Mouse (Mus musculus): ENCODE data around the gene 1700029I15Rik. TPM values are rescaled to one million over a fixed set of nuclear protein-coding genes. Genes with fewer than 3 reads are reported as not detected.

1700029I15Rik gene
- polyA plus RNA-seq (2015; fragmentation: Nextera tagmentation; extraction: Ambion mirVana) = 1.1 and 1.2 TPM in 2 replicates

DNA sequence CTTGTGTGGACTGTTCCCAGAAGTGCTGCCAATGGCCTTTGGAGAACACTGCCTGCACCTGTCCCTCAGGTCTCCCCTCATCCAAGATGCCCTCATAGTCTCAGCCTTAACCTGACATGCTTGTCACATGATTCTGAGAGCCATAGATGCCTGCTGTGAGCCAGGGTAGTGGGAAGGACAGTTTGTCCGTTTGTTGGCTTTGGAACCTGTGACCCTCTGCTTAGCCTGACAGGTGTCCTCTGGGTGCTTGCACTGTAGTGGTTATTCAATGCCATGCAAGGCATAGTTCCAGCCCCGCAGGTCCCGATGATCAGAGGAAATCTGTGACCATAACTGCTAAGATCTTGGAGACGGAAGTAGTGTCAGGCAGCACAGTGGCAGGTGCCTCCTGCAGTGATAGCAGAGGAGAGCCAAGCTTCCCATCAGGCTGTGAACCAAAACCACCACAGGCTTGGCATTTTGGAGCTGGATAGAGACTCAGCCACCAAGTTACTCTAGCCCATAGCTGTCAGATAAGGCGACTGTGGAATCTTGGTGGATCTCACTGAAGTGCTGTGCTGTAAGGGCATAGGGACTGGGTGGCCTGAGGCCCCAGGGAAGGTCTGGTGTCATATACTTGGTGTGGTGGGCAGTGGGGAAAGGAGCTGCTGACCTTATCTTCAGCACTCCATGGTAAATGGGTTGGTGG, at the start of gene 1700029I15Rik:
TSS of gene 1700029I15Rik (plus strand) at position 638 of the 688 bp plus-strand sequence.
- 75% methylated on average over 5 of the region's 5 CpGs for WGBS (ENCODE audit: insufficient replicate concordance)
- no peak within 1 kb of the TSS for H3K9ac ChIP-seq
- peaks cover 2% of the 10 kb centered on the region for H3K4me1 ChIP-seq (replicated peaks)
- H3K27ac ChIP-seq = no peak within 1 kb of the TSS
- no peak for DNase-seq
- H3K9me3 ChIP-seq (replicated peaks) = no peaks in the 10 kb centered on the region
- no peak for ATAC-seq (ENCODE audit: low read depth)
- no peak within 1 kb of the TSS for H3K4me2 ChIP-seq
- H3K27me3 ChIP-seq = peaks cover 8% of the 10 kb centered on the region
- H3K36me3 ChIP-seq = peaks cover 55% of the 10 kb centered on the region
- H3K4me3 ChIP-seq (replicated peaks) = no peak within 1 kb of the TSS

DNA sequence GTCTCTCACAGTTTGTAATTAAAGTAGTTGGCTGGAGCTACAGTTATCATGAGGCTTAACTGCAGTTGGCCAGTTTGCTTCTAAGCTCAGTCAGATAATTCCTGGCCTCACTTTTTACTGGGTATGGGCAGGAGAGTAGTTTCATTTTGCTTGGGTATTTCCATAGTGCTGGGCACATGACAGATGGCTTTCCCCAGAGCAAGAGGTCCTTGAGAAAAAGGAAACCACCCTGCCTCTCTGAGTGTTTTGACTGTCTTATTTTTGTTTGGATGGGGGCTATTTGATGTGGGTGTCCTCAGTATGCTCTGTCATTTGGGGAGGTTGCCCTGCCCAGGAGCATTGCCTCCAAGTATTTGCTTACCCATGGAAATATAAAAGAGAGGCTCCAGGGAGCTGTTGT, 39.9 kb upstream of the 1700029I15Rik start:
- H3K36me3 ChIP-seq = peaks cover 7% of the 10 kb centered on the region; the same call in 1 of the 2 replicates
- no peak overlapping the region for H3K27ac ChIP-seq
- no peak for ATAC-seq (ENCODE audit: low read depth)
- no peak overlapping the region for H3K9ac ChIP-seq
- H3K4me1 ChIP-seq (replicated peaks) = no peaks in the 10 kb centered on the region
- H3K9me3 ChIP-seq (replicated peaks) = no peaks in the 10 kb centered on the region
- H3K4me2 ChIP-seq = no peak overlapping the region
- no peak for DNase-seq
- no peaks in the 10 kb centered on the region for H3K27me3 ChIP-seq
- H3K4me3 ChIP-seq (replicated peaks) = no peak overlapping the region

DNA sequence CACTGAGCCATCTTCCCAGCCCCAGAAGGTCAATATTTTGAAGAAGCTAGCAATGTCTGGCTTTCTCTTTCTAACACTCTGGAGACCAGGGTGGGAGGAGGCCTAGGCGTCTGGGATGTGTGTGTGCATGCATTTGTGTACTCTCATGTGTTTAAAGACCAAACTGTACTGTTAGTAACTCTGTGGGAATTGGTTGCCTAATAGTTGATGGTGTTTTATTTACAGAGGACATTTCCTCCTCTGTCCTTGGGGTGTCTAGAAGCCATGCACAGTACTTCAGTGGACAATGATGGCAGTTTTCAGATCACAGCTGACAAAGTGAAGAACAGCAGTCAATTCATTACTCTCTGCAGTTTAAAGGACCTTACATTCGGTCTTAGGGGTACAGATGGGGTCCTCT, 35.1 kb upstream of the 1700029I15Rik start:
- 63% methylated on average over 2 of the region's 2 CpGs for WGBS (ENCODE audit: insufficient replicate concordance)
- H3K4me1 ChIP-seq (replicated peaks) = peaks cover 5% of the 10 kb centered on the region
- no peak overlapping the region for H3K27ac ChIP-seq
- no peaks in the 10 kb centered on the region for H3K27me3 ChIP-seq
- peaks cover 7% of the 10 kb centered on the region; the same call in 1 of the 2 replicates for H3K36me3 ChIP-seq
- no peak for DNase-seq
- no peak for ATAC-seq (ENCODE audit: low read depth)
- H3K4me2 ChIP-seq = no peak overlapping the region
- H3K9ac ChIP-seq = no peak overlapping the region
- H3K9me3 ChIP-seq (replicated peaks) = no peaks in the 10 kb centered on the region
- no peak overlapping the region for H3K4me3 ChIP-seq (replicated peaks)

DNA sequence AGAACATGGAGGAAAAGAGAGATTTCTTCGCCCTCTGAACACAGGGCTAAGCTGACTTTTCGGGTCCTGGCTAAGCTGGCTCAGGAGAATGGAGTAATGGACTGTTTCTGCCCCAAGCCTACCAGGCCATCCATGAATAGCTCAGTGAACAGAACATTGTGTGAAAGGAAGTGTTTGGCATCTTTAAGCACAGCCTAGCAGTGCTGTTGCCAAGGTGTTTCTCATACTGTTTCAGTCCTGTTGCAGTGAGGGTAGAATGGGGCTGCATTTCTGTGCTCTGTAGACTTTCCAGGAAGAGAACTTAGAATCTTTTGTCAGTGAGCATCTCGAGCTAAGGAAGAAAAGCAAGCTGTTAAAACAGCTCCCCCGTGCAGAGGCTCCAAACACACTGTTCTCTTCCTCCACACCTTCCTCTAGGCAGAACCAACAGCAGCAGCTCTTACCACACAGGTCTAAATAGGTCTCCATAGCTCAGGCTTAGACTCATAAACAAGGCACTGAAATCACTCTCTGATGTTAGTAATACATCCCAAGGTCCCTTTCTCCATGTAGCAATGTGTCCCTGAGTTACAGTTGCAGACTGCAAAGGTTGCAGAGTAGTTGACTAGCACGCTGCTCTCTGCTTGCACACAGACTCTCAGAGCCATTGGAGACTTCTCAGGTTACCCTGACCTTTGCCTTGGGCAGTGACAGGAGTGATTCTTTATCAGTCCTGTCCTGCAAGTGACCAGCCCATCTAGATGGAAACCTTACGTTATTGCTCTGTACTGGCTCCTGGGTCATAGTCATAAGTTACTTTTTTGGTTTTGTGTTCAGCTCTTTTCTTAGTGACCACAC, 32.5 kb upstream of the 1700029I15Rik start:
- 59% methylated on average over 6 of the region's 6 CpGs for WGBS (ENCODE audit: insufficient replicate concordance)
- no peak overlapping the region for H3K9ac ChIP-seq
- no peak overlapping the region for H3K4me2 ChIP-seq
- H3K27ac ChIP-seq = no peak overlapping the region
- peaks cover 3% of the 10 kb centered on the region; the same call in 1 of the 2 replicates for H3K36me3 ChIP-seq
- ATAC-seq (ENCODE audit: low read depth) (no peak), DNase-seq (no peak)
- no peaks in the 10 kb centered on the region for H3K9me3 ChIP-seq (replicated peaks)
- H3K4me1 ChIP-seq (replicated peaks) = peaks cover 8% of the 10 kb centered on the region
- H3K4me3 ChIP-seq (replicated peaks) = no peak overlapping the region
- H3K27me3 ChIP-seq = no peaks in the 10 kb centered on the region

DNA sequence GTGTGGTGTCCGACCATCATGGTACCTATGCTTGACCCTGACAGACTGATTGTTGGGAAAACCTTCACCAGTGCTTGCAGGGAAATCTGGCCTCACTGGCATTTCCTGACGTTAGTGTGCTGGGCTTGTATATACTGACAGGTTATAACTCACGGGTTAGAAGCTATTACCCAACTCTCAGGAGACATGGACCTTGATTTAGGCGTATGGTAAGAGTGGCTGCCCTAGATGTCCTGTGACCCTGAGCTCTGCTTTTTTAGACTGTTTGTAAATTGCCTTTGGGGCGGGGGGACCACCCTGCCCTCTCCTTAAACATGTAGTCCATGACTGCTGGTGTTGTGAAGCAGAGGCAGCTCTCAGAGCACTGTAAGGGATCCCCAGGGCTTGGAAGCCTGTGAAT, 31.7 kb upstream of the 1700029I15Rik start:
- no peak overlapping the region for H3K4me2 ChIP-seq
- no peaks in the 10 kb centered on the region for H3K9me3 ChIP-seq (replicated peaks)
- no peak overlapping the region for H3K4me3 ChIP-seq (replicated peaks)
- peak; percentile 26; the same call in 1 of the 2 replicates for ATAC-seq (ENCODE audit: low read depth)
- peaks cover 8% of the 10 kb centered on the region for H3K4me1 ChIP-seq (replicated peaks)
- no peak overlapping the region for H3K27ac ChIP-seq
- DNase-seq = no peak
- no peaks in the 10 kb centered on the region; the same call in 1 of the 2 replicates for H3K36me3 ChIP-seq
- H3K27me3 ChIP-seq = no peaks in the 10 kb centered on the region
- no peak overlapping the region for H3K9ac ChIP-seq
- WGBS (ENCODE audit: insufficient replicate concordance) = 47% methylated on average over 5 of the region's 5 CpGs

DNA sequence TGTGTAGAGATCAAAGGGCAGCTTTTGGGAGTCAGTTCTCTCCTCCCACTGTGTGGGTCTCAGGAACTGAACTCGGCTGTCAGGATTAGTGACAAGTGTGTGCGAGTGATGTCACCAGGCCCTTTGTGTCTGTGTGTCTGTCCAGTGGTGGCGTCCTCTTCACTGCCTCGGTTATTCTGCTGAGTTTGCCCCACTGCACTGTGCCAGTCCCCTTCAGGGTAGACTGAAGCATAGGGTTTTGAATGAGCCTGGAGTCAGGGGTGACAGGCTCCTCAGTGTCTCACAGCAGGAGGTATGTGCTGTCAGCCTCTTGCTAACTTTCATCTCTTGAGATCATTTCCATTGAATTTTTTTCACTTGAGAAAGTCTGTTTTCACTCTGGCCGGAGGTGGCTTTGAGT, 28.9 kb upstream of the 1700029I15Rik start:
- H3K9ac ChIP-seq = no peak overlapping the region
- no peaks in the 10 kb centered on the region for H3K9me3 ChIP-seq (replicated peaks)
- no peak overlapping the region for H3K4me3 ChIP-seq (replicated peaks)
- DNase-seq = no peak
- no peaks in the 10 kb centered on the region; the same call in 1 of the 2 replicates for H3K36me3 ChIP-seq
- no peak for ATAC-seq (ENCODE audit: low read depth)
- peaks cover 8% of the 10 kb centered on the region for H3K4me1 ChIP-seq (replicated peaks)
- H3K4me2 ChIP-seq = no peak overlapping the region
- no peaks in the 10 kb centered on the region for H3K27me3 ChIP-seq
- WGBS (ENCODE audit: insufficient replicate concordance) = 70% methylated on average over 5 of the region's 5 CpGs
- H3K27ac ChIP-seq = no peak overlapping the region

DNA sequence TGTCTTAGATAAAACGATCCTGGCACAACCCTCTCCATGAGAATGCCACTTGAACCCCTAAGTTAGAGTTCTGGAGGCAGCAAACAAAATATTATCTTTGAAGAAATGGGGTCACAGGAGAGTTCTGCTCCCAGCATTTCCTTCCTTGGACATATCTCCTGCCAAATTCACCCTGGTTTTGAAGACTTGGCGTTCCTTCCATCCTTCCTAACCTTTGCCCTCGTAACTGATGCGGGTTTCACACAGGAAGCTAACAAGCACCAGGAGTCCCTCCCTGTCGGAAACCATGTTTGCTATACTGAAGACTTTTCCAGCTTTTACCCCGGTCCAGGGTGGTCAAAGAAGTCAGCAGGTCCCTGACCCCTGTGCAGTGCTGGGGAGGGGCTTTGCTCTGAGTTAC, 28.1 kb upstream of the 1700029I15Rik start:
- no peak overlapping the region for H3K9ac ChIP-seq
- H3K27me3 ChIP-seq = no peaks in the 10 kb centered on the region
- no peak overlapping the region for H3K4me2 ChIP-seq
- 54% methylated on average over 6 of the region's 6 CpGs for WGBS (ENCODE audit: insufficient replicate concordance)
- no peak overlapping the region for H3K4me3 ChIP-seq (replicated peaks)
- ATAC-seq (ENCODE audit: low read depth) = no peak
- H3K4me1 ChIP-seq (replicated peaks) = peaks cover 8% of the 10 kb centered on the region
- no peak overlapping the region for H3K27ac ChIP-seq
- no peak for DNase-seq
- no peaks in the 10 kb centered on the region for H3K9me3 ChIP-seq (replicated peaks)
- H3K36me3 ChIP-seq = peaks cover 2% of the 10 kb centered on the region; the same call in 1 of the 2 replicates

DNA sequence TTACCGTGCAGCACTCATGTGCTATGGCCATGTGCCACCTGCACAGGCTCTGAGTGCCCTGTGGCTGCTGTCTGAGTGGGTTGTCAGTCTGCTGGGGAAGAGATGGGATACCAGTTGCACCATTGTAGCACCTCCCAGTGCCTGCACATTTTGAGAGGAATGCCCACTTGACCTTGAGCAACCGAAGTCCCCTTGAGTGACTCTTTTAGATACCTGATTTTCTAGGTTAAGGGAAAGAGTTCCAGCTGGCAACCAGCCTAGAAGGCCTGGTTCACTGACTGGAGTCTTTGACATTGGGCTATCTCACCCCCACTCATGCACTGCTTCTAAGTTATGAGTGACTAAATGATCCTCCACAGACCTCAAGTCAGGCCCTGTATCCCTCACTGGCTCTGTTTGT, 23.0 kb upstream of the 1700029I15Rik start:
- DNase-seq (no peak), ATAC-seq (ENCODE audit: low read depth) (no peak)
- WGBS (ENCODE audit: insufficient replicate concordance) = 79% methylated on average over 2 of the region's 2 CpGs
- H3K36me3 ChIP-seq = 0 out of 2 replicates have a peak, but pooled peaks cover 4% of the 10 kb centered on the region
- H3K9me3 ChIP-seq (replicated peaks) = no peaks in the 10 kb centered on the region
- no peak overlapping the region for H3K4me2 ChIP-seq
- no peak overlapping the region for H3K4me3 ChIP-seq (replicated peaks)
- H3K4me1 ChIP-seq (replicated peaks) = peaks cover 2% of the 10 kb centered on the region; the same call in 1 of the 2 replicates
- no peak overlapping the region for H3K27ac ChIP-seq
- H3K27me3 ChIP-seq = no peaks in the 10 kb centered on the region
- no peak overlapping the region for H3K9ac ChIP-seq

DNA sequence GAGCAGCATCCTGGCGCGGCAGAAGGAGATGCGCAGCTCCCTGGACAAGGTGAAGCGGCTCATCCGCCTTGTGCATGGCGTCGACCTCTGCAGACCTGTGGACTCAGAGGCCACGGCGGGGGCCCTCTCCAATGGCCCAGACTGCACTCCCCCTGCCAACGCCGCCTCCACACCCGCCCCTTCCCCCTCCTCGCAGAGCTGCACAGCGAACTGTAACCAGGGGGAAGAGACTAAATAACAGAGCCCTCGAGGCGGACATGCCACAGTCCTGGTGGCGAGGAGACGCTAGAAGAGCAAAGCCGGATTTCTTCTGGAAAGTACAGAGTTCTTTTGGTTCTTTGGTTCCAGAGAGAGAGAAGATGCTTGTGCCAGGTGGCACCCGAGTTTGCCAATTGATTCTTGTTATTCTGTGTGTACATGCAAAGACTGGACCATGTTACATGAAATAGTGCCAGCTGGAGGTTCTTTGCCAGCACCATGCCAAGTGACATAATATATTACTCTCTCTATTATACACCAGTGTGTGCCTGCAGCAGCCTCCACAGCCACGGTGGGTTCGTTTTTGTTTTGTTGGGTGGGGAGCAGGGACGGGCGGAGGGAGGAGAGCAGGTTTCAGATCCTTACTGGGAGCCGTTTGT, 22.0 kb upstream of the 1700029I15Rik start:
- H3K36me3 ChIP-seq = 0 out of 2 replicates have a peak, but pooled peaks cover 4% of the 10 kb centered on the region
- H3K4me3 ChIP-seq (replicated peaks) = no peak overlapping the region
- ATAC-seq (ENCODE audit: low read depth) = no peak
- H3K4me1 ChIP-seq (replicated peaks) = no peaks in the 10 kb centered on the region
- H3K9me3 ChIP-seq (replicated peaks) = no peaks in the 10 kb centered on the region
- H3K27me3 ChIP-seq = no peaks in the 10 kb centered on the region
- H3K4me2 ChIP-seq = 0 out of 2 replicates have a peak overlapping the region, but pooled peaks have one; percentile 2
- DNase-seq = no peak
- no peak overlapping the region for H3K9ac ChIP-seq
- WGBS (ENCODE audit: insufficient replicate concordance) = 72% methylated on average over 25 of the region's 25 CpGs
- H3K27ac ChIP-seq = no peak overlapping the region

DNA sequence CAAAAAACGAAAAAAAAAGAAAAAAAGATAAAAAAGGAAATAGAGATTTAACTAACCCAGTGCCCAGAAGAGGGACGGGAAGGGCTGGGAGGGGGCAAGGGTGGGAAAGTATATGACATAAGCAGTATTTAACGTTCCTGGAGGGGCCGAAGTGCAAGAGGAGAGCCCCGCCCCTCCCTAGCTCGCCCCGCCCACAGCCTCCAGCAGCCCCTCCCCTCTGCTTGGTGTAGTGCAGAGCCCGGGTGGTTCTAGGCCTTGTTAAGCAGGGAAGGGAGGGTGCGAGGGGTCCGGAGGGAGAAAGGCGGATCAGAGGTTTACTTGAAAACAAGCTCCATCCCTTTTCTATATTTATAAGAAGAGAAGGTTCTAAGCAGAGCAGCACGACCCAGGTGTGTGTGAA, 21.4 kb upstream of the 1700029I15Rik start:
- DNase-seq (no peak), ATAC-seq (ENCODE audit: low read depth) (peak; percentile 70)
- Histone ChIP-seq H3K4me2 (0 out of 2 replicates have a peak overlapping the region, but pooled peaks have one; percentile 2), H3K4me3 (replicated peaks) (no peak overlapping the region), H3K9me3 (replicated peaks) (no peaks in the 10 kb centered on the region), H3K27ac (no peak overlapping the region), H3K9ac (no peak overlapping the region), H3K4me1 (replicated peaks) (no peaks in the 10 kb centered on the region), H3K27me3 (no peaks in the 10 kb centered on the region), H3K36me3 (0 out of 2 replicates have a peak, but pooled peaks cover 4% of the 10 kb centered on the region)
- 23% methylated on average over 12 of the region's 12 CpGs for WGBS (ENCODE audit: insufficient replicate concordance)

DNA sequence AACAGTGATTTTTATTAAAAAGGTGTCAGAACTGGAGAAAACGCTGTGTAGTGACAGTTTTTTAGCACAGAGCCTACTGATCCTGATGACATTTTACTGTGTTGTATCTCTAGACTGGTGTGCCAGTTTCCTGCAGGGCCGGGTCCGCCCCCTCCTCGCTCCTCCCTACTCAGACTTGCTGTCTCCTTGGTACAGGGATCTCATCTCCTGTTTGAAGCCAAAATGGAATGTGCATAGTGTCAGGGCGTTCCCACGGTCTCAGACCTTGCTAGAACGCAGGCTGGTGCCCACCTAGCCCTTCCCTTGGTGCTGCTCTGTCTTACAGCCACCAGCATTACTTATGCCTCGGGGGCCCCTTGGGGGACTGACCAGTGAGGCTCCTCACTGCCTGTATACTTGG, 20.5 kb upstream of the 1700029I15Rik start:
- no peak overlapping the region for H3K9ac ChIP-seq
- no peak overlapping the region for H3K4me3 ChIP-seq (replicated peaks)
- H3K27ac ChIP-seq = no peak overlapping the region
- ATAC-seq (ENCODE audit: low read depth) (no peak), DNase-seq (no peak)
- H3K27me3 ChIP-seq = 0 out of 2 replicates have a peak, but pooled peaks cover under 1% of the 10 kb centered on the region
- H3K4me2 ChIP-seq = no peak overlapping the region
- no peaks in the 10 kb centered on the region for H3K9me3 ChIP-seq (replicated peaks)
- 0 out of 2 replicates have a peak, but pooled peaks cover 4% of the 10 kb centered on the region for H3K36me3 ChIP-seq
- WGBS (ENCODE audit: insufficient replicate concordance) = 74% methylated on average over 8 of the region's 8 CpGs
- no peaks in the 10 kb centered on the region for H3K4me1 ChIP-seq (replicated peaks)

Data from liver, embryonic 13.5 days (tissue).